Mouse (Mus musculus): ENCODE measurements at regions not wholly inside any gene's neighbourhood (a gene's known extent, or its start where the extent isn't known, plus 50 kb on each side); places are given as distances from the start of the nearest gene placed in this dataset.

DNA sequence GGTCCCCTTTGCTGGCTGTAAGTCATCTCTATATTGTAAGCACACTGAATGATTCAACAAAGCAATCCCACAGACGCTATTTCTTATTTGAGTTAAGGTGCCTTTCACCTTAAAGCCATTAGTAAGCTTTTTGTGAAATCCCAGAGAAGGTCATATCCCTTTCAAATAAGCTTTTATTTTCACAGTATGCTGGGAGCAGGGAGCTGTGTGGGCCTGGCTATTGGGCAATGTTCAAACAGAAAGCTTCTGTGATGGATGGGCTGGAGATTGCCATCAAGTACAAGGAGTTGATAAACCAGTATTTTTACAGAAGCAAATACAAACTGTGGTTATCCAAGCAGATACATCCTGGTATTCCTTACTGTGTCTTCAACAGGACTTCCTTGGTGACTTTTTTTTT is 1389.0 kb downstream of the Gsdmc2 start:
- TF ChIP-seq TCF12 (IDR thresholded peaks at IDR 0.05; ENCODE audit: insufficient read depth, poor library complexity, severe bottlenecking) (no peak), POLR2AphosphoS2 (IDR thresholded peaks at IDR 0.05; ENCODE audit: insufficient read length, low read depth) (no peak), USF1 (IDR thresholded peaks at IDR 0.05; ENCODE audit: low read depth) (no peak), MYOG (IDR thresholded peaks at IDR 0.05; ENCODE audit: control insufficient read depth in 1 of 3, insufficient read depth in 1 of 3, insufficient read length in 2 of 3, low read depth in 2 of 3) (no peak), POLR2A (IDR thresholded peaks at IDR 0.05; ENCODE audit: insufficient read length, low read depth) (no peak), MAX (IDR thresholded peaks at IDR 0.05; ENCODE audit: low read depth) (no peak)
